Mouse (Mus musculus): ENCODE measurements around the gene Cul7. TPM values are rescaled to one million over a fixed set of nuclear protein-coding genes. Genes with fewer than 3 reads are reported as not detected.

Gene Cul7
- total RNA-seq, 2 experiments from 2014 or later, result 56.1 to 62.2 TPM

GRCm38 (mm10) chr17:46701489-46701888, 51.4 kb downstream of the Cul7 start:
- intact Hi-C loops (cut with DNase I), result loop anchor here (10.0 kb wide), 1 partner anchor 147 kb away; the partner anchor contains the start of gene Srf
- no peak for DNase-seq

GRCm38 (mm10) chr17:46702100-46702499, 52.0 kb downstream of the Cul7 start:
- intact Hi-C loops (cut with DNase I), result loop anchor here (10.0 kb wide), 1 partner anchor 147 kb away; the partner anchor contains the start of gene Srf
- DNase-seq, result no peak

- intact Hi-C loops (cut with DNase I), result loop anchor here (10.0 kb wide), 1 partner anchor 148 kb away; the partner anchor contains the start of gene Srf
These were observed 52.4 kb downstream of the Cul7 start for GRCm38 (mm10) chr17:46702506-46702905.

GRCm38 (mm10) chr17:46703971-46704886, 54.1 kb downstream of the Cul7 start:
- intact Hi-C loops (cut with DNase I), result loop anchor here (1.0 to 10.0 kb wide), 2 partner anchors 23 to 149 kb away; partner anchors contain the start of gene Srf
- no peak for DNase-seq

More at GRCm38 (mm10) chr17:46702506-46702905, 52.4 kb downstream of the Cul7 start:
- DNase-seq, result no peak

GRCm38 (mm10) chr17:46704887-46705835, 55.0 kb downstream of the Cul7 start, which contains the start of gene Ppp2r5d:
Ppp2r5d (minus strand) TSS chr17:46705111.
- intact Hi-C loops (cut with DNase I), result loop anchor here (10.0 kb wide), 1 partner anchor 150 kb away; the partner anchor contains the start of gene Srf

GRCm38 (mm10) chr17:46706375-46707089, 56.4 kb downstream of the Cul7 start:
- intact Hi-C loops (cut with DNase I), result loop anchor here (10.0 kb wide), 1 partner anchor 152 kb away; the partner anchor contains the start of gene Srf
- DNase-seq, result no peak

More at GRCm38 (mm10) chr17:46704887-46705835, 55.0 kb downstream of the Cul7 start, which contains the start of gene Ppp2r5d:
- peak; percentile 98 to 99 for DNase-seq

GRCm38 (mm10) chr17:46710959-46711597, 60.9 kb downstream of the Cul7 start, which contains the start of gene Pex6:
Pex6 (plus strand) TSS chr17:46711463.
- peak; percentile 96 to 97 for DNase-seq
- intact Hi-C loops (cut with DNase I), result no loop called here

GRCm38 (mm10) chr17:46711612-46712271, 61.6 kb downstream of the Cul7 start:
- DNase-seq, result peak; percentile 62 to 69
- intact Hi-C loops (cut with DNase I), result no loop called here

- DNase-seq, result no peak
- intact Hi-C loops (cut with DNase I), result no loop called here
These were observed 62.3 kb downstream of the Cul7 start for GRCm38 (mm10) chr17:46712442-46712841.

- DNase-seq, result no peak
- intact Hi-C loops (cut with DNase I), result loop anchor here (2.0 kb wide), 1 partner anchor 39 kb away; the partner anchor contains the start of gene Rrp36
These were observed 63.7 kb downstream of the Cul7 start for GRCm38 (mm10) chr17:46713849-46714248.

Other genes with a start within 250 kb of the Cul7 start
- gene Crip3, start 221.4 kb upstream of the Cul7 start, total RNA-seq (2021), result under 1 TPM in 1 of 2 experiments, not detected in 1; 0.26 TPM
- gene Slc22a7, start 211.9 kb upstream of the Cul7 start, total RNA-seq (2021), result not detected
- gene Ttbk1, start 162.7 kb upstream of the Cul7 start, total RNA-seq (2021), result under 1 TPM; 0.40 to 0.48 TPM
- 1 to 10 TPM; 3.7 to 4.0 TPM for gene Dnph1, start 153.6 kb upstream of the Cul7 start, total RNA-seq (2021)
- 10 to 100 TPM; 13.8 to 18.8 TPM for gene Cul9, start 103.9 kb upstream of the Cul7 start, total RNA-seq (2021)
- gene Srf, start 94.2 kb upstream of the Cul7 start, total RNA-seq (2021), result 100 to 1,000 TPM; 129 to 134 TPM
- 10 to 100 TPM; 19.5 to 22.3 TPM for gene Ptk7, start 20.8 kb upstream of the Cul7 start, total RNA-seq (2021)
- 10 to 100 TPM; 23.8 to 28.2 TPM for gene Klc4, start 4.3 kb upstream of the Cul7 start, total RNA-seq (2021)
- 100 to 1,000 TPM; 117 to 122 TPM for gene Mrpl2, start 4.1 kb upstream of the Cul7 start, total RNA-seq (2021)
- gene Rrp36, start 24.0 kb downstream of the Cul7 start, total RNA-seq (2021), result 10 to 100 TPM; 12.9 to 19.0 TPM
- gene Mea1, start 28.5 kb downstream of the Cul7 start, total RNA-seq (2021), result 10 to 100 TPM; 62.3 to 67.2 TPM
- 100 to 1,000 TPM; 152 to 160 TPM for gene Klhdc3, start 30.6 kb downstream of the Cul7 start, total RNA-seq (2021)
- 10 to 100 TPM; 36.5 to 38.5 TPM for gene Ppp2r5d, start 54.8 kb downstream of the Cul7 start, total RNA-seq (2021)
- 10 to 100 TPM; 18.9 to 19.9 TPM for gene Pex6, start 61.1 kb downstream of the Cul7 start, total RNA-seq (2021)
- gene Gnmt, start 78.8 kb downstream of the Cul7 start, total RNA-seq (2021), result under 1 TPM; 0.32 to 0.93 TPM
- 10 to 100 TPM; 23.9 to 25.8 TPM for gene Cnpy3, start 101.9 kb downstream of the Cul7 start, total RNA-seq (2021)
- not detected for gene Ptcra, start 113.4 kb downstream of the Cul7 start, total RNA-seq (2021)
- 10 to 100 TPM; 26.8 to 28.2 TPM for gene 2310039H08Rik, start 122.3 kb downstream of the Cul7 start, total RNA-seq (2021)
- 10 to 100 TPM; 58.6 to 69.7 TPM for gene Rpl7l1, start 132.3 kb downstream of the Cul7 start, total RNA-seq (2021)
- gene Bicral, start 208.1 kb downstream of the Cul7 start, total RNA-seq (2021), result 10 to 100 TPM; 12.7 to 15.4 TPM
- 10 to 100 TPM; 21.1 to 24.0 TPM for gene Tbcc, start 240.3 kb downstream of the Cul7 start, total RNA-seq (2021)

Measured in heart, postnatal 10 days (tissue).